Mouse (Mus musculus) spleen, postnatal 14 days (tissue): ENCODE data around the gene Kcnk18.
A peak's percentile ranks its signal among the peaks of the same experiment; 100 is the strongest.

ENCODE experiments used
- DNase-seq, 2 experiments: peaks; one replicate each; pipeline ENCODE4 v3.0.0; 2021 to 2022; ENCODE audit warnings: low spot score in 2 of 2

Kcnk18 gene

DNA sequence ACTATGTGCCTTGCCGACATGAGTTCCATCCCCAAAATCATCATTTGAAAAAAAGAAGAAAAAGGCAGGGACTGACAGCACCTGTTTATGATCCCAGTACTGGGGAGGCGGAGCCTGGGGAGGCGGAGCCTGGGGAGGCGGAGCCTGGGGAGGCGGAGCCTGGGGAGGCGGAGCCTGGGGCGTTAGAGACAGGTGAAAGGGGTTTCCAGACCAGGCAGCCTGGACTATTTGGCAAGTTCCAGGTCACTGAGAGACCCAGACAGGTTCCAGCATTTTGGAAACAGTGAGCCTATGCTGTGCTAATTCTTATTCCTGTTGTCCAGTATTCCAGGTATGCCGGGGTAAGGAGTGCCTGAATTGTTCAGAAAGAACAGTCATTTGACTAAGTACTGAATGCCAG, at the start of gene Kcnk18:
Gene Kcnk18, plus strand, starts transcription at position 224 of the 400 bp plus-strand sequence.
- DNase-seq = no peak

DNA sequence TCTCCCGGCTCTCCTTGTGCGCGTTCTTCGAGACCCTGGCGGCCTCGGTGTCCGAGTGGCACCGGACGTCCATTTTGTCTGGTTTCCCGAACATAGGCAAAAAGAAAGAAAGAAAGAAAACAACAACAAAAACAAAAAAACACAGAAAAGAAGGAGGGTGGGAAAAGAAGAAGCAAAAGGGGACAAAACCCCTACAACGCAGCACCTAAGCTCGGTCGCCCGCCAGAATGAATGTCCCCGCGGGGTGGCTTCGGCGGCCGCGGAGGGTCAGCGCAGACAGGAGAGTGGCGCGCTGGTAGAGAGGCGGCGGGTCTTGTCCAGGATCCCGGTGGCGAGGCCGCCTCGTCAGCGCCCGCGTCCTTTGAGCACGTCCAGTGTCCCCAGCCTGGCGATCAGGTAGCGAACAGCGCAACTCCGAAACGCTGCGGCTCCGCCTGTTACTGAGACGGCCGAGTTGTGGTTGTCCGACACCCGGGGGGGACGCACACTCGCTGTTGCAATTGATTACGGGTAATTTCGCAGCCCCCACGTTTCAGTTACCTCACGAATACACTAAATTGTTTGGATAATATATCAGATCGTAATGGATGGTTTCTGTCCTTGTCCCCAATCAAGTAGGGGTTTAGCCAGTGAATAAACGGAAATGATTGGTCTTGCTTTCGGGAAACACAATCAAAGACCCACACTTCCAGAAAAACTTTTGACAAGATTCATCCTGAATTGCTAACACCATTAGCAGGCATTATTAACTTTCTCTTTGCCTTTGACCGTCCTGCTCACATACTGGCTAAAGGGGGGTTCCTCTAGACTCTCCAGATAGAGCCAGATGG, 48.9 kb upstream of the Kcnk18 start, which contains the start of gene Vax1:
Gene Vax1, minus strand, starts transcription at position 121 of the 830 bp plus-strand sequence.
- DNase-seq = no peak

DNA sequence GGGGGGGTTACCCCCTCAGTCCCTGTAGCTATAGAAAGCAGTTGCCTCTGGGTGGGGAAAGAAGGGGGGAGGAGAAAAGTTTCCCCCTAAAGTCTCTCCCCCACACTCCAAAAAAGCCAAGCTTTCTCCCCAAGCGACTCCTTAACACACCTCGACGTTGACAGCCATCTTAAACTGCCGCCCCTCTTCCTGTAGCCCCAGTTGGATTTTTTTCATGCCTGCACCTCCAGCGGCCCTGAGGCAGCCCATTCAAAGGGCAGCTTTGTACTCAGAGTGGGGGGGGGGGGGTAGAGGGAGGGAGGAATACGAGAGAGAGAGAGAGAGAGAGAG, 48.3 kb upstream of the Kcnk18 start:
- DNase-seq = no peak

DNA sequence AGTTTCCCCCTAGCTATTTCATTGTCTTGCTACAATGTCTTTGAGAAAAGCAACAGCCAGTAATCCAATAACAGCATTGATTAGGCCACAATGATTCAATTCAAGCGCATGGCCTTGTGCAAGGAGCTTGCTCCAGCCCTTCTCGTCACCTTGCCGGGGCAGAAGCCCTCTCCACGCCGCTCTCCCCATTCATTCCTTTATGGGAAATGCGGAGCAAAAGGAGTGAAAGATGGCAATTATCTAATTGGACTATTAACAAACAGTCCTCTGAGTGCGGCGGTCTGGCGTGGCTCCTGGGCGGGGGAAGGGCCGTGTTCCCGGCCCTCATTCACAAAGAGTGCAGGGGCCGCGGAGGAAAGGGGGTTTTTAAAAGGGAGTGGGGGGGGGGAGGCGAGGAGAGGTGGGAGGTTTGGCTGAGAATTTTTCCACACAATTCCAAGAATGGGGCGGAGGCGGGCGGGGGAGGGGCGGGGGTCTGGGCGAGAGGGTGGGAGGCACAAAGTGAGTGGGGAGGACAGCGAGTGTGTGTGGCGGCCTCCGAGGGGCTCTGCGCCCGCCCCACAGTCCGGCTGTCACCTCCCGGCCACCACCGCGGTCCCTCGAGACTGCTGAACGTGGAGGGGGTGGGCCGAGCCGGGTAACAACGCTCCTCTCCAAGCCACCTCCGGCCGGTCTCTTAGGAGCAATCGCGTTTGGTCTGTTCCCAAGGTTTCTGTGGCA, 47.7 kb upstream of the Kcnk18 start:
- DNase-seq = no peak

DNA sequence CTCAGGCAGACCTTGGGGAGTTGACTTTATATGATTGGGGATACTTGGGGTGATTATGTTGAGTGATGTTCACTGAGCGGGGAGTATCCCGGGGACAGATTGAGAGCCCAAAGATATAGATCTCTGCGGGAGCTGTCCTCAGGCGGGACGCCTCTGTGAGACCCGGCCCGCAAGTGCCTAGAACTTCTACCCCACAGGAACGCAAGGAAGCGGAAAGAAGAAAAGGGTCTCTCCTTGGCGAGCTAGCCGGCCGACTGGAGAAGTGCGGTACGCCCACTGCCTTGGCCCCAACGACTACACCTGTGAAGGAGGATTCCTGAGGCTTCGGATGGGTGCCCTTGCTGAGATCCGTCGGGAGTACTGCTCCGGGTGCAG, 47.2 kb upstream of the Kcnk18 start:
- no peak for DNase-seq

DNA sequence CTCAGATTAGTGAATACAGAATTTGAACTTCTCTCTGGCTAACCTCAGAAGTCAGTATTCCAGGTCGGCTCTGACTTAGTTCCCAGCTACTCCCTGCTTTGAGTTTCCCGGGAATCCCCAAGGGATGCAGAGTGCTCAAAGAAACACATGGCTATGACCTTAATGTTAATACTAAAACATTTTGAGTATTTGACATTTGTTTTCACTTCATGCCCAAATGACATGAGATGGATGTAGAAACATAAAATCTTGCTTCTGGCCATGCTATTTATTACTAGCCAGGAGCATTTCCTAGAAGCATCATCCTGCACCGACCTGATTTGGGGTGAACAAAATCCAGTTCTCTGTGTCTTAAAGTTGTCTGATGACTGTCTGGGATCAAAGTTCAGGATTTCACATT, 46.2 kb upstream of the Kcnk18 start:
- DNase-seq = no peak

DNA sequence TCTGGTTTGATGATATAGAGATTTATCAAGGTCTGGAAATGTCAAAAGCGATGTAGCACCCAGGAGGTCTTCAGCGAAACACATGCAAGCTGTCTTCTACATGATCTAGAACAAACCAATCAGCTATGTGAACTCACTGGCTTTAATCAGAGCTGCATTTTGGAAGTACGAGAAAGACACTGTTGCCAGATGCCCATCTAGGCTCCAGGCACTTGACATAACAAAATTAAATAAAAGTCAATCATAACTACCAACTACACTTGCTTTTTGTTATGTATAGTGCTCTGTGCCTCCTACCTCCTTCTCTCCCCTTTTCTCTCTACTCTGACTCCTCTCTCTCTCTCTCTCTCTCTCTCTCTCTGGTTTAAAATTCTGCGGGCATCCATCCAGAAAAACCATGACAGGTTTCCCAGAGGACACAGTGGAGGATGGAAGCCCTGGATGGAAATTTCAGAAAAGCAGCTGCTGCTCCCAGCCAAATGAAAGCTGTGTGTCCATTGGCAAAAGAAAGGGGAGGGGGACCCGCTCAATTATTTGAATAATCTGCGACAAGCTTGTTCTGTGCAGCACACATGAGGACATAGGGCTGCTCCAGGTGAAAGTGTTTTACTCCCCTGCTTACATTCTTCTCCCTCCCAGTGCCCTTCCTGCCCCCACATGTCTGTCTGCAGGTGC, 45.5 kb upstream of the Kcnk18 start:
- DNase-seq = no peak

DNA sequence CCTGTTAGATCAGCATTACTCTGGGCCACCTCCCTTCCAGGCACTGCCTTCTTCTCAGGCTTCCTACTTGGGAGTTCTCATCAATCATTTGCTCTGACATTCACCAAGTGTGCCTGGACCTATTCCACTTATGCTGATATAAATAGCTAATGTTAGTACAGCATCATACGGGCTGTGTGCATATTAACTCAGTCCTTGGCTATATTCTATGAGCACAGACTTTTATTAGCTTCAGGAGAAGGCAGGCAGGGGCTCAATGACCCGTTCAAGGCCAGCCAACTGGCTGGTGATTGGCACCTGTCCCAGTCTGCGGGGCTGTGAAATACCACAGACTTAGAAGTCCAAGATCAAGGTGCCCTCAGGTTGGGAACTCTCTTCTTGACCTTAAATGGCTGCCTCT, 35.0 kb upstream of the Kcnk18 start:
- DNase-seq = no peak

DNA sequence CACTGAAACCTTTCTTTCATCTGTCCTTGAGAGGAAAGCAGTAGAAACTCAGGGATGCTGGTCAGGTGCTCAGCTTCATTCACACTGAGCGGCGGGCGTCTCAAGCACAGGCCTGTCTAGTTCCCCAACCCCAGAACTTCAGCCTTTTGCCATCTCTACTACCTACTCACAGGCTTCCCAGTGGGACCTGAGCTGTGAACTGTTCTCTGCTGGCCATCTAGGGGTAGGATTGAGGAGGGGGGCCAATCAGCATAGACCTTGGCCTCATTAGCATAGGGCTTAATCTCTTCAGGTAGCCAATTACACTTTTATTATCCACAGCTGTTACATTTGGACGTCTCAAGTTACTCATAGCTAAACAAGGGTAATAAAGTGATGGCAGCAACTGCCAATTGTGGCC, 30.0 kb upstream of the Kcnk18 start:
- DNase-seq = no peak

DNA sequence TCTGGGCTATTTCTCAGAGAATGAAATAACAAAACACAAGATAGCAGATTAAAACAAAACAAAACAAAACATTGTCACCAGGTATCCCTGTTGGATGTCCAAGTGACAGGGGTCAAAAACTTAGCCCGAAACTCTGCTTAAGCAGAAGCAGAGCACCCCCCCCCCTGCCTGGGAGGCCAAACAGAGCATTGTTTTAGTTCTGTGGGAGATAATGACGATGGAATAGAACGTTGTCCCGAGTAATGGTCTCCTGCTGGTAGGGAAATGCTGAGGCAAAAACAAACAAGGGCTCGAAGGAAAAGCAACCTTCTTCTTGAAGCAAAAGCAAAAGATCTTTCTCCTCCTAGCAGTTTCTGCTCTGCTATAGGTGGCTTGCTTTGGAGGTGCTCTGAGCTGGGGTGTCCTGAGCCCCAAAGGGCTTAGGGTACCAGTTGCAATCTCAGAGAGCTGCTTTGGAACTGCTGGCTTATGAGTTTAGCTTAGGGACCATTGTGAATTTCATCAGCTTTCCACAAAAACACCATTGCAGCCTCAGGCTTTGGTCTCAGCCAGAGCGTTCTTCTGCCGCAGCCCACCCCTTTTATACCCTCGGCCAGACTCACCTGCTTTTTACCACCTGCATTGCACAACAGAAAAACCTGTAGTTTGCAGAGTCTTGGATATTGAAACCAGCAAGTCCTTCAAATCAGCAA, 28.4 kb upstream of the Kcnk18 start:
- DNase-seq = no peak

DNA sequence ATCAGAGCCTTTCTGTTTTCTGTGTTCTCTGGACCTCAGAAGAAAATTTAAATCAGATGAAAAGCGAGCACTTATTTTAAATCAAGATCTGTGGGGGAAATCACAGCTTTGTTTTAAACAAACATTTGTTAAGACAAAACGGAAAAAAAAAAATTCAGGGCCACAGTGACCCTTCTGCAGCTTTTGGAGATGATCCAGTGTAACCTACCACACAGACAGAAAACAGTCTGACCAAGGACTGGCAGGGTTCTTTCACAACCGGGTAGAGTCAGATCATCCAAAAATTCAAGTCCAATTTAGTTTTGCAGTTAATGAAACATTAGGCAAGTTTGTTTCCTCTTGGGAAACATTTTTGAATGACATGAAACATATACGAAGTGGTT, 27.9 kb upstream of the Kcnk18 start:
- DNase-seq = no peak

DNA sequence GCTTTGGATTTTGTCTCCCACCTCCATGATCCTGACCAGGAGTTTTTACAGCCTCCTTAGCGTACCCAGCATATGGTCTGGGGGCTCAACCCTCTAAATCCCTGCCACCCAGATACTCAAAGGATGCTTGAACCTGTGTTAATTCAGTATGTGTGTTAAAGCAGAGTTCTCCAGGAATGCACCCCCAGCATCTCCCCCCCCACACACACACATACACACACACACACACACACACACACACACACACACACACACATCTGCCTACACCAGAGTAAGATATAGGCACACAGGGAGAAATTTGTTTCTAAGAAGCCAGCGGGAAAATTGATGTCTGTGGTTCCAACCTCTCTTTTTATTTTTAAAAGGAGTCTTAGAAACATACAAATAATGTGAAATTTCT, 26.5 kb upstream of the Kcnk18 start:
- no peak for DNase-seq

DNA sequence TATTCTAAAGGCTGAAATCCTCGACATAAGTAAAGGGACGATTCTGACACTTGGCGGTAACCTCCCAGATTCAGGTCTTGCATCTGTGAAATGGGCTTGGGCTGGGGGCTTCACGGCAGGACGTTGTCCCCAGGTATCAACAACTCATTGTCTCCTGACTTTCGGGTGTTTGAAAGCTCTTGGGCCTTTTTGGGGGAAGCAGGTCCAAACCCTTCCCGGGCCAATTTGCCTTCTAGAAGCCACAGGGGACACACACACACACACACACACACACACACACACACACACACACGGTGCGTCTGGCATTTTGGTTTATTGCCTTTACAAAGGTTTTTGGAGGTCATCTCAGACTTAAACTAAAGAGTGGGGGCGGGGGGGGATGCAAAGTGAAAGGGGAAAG, 25.6 kb upstream of the Kcnk18 start:
- DNase-seq = no peak

DNA sequence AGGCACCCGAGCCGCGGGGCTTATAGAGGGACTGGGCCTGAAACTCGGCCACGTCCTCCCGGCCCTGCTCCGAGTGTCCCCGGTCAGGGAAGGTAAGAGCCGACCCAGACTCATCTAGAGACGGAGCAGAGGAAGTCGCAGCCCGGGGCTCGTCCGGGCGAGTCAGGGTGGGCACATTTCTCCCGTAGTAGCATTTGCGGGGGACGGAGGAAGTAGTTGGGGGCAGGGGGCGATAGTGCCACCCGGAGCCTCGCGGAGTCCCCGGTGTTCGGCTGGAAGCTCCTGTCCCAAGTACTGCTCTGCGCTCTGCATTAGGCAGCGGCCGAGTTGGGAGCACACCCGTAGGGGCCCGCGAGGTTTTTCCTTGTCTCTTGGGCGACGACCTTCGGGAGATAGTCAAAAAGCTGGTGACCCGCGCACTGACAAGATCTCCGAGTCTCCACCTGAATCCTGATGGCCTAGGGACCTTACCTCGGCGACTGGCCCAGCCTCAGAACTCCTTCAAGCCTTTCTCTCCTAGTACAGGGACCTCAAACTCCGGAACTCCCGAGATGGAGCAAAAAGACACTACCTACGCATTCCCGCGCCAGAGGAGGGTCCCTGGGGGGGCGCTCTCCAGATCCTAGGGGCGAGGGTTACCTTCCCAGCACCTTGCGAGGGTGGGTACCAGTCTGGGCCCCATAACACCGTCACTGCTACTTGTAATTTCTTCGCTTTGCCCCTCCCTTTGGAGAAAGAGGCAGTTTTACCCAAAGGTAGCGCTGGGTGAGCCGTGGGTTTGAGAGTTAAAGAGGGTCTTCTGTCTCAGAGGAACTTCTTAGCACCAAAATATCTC, 24.8 kb upstream of the Kcnk18 start:
- DNase-seq = no peak

DNA sequence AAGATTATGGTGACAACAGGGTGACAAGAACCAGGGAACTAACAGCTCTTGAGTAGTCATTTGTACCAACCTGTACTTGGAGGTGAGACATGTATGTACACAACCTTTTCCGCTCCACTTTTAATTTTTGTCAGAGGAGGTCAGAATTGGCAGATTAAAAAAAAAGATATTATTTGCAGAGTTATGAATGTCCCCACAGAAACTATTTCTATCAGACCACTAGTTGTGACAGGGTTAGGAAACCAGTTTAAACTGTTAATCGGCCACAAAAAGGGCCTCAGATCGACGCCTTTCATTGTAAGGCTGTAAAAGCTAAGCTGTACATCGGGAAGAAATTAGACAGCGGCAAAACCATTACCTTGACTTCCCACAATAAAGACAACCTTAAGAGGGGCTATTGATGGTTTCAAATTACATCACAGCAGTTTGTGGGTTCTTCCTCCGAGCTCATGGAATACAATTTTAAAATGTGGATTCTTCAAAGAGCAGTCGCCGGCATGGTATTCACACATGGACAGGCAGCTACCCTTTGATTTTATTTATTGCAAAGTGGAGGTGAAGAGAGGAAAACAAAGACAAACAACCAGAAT, 23.7 kb upstream of the Kcnk18 start:
- no peak for DNase-seq

DNA sequence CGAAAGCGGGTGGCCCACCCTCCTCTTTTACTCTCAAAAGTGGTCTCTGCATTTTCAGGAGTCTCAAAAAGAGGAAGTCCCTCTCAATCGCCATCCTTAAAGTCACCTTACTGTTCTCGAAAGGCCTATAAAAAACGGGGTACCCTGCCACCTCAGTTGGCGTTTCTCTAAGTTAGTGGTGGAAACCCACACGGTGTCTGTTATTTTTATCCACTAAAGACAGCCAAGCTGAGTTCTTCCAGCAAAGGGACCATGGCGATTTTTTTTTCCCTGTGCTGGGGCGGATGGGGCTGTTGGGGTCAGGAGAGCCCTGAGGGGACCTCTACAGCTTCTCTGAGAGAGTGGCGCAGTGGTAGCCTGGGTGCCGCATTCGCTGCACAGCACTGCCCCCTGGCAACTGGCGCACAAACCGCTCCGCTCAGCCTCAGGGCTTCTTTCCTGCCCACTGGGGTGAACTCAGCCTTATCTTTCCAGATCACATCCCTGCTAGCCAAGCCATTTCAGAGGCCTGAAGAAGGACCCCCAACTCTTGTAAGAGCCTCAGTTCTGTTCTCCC, 22.8 kb upstream of the Kcnk18 start:
- no peak for DNase-seq

DNA sequence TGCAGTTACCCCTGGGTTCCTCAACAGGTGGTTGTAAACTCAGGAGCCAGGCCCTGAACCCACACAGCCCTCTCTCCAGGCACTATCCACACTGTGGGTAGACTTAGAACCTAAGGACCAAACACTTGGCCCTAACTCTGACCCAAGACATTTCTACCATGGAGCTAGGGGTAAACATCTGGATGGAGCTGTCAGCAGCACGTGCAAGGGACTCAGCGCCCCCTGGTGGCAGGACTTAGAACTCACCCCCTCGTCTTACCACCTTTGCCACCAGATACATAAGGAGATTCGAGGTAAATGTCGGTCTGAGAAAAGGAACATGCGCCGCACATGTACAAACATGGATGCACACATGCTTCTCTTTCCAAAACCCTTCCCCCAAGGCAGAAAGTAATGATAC, 20.9 kb upstream of the Kcnk18 start:
- DNase-seq = peak; percentile 24 to 44

DNA sequence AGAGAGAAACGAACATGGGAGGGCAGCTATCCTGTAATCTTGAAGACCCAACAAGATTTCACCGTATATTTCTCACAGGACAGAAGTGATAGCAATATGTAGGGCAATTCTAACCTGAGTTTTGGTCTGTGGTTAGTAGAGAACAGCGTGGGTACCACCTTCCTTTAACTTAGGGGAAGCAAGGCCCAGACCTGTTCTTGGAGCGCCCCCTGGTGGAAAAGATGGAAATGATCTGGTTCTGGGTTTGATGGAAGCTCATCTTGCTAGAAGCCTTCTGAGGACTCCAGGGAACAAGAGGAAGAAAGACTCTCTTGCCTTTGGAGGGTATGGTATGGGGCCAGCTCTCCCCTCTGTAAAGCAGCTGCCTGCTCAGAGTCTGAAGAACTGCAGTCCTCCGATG, 10.5 kb upstream of the Kcnk18 start:
- DNase-seq = peak in 1 of 2 experiments; percentile 44

DNA sequence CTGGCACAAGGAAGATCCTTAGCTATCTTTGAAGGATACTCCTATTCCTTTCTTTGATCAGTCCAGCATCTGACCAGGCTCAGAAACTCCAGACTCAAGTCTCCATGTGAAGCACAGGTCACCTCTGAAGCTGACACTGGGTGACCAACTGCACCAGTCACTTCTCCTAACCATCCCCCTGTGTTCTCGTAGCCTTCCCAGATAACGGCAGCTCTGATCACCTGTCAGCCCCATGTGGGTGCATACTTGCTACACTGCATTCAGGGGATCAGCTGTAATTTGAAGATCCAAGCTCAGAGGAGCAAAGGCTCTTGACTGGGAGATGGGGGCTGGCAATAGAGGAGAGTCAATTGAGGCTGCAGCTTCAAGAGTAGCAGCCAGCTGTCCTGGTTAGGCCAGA, 10.0 kb upstream of the Kcnk18 start:
- no peak for DNase-seq

DNA sequence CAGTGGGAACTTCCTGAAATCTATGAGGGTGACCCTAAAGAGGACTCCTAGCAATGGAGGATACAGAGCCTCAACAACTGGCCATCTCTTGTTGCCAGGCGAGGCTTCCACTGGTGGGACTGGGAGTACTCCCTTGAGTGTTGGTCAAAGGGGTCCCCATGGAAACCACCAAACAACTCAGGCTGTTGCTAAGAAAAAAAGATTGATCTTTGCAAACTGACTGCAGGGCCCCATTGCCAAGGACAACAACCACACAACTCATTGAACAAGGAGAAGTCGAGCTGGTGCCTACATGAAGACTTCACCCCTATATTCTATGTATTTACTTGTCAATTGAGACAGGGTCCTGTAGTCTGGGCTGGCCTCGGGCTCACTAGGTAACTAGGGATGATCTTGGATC, 2.1 kb upstream of the Kcnk18 start:
- DNase-seq = no peak

DNA sequence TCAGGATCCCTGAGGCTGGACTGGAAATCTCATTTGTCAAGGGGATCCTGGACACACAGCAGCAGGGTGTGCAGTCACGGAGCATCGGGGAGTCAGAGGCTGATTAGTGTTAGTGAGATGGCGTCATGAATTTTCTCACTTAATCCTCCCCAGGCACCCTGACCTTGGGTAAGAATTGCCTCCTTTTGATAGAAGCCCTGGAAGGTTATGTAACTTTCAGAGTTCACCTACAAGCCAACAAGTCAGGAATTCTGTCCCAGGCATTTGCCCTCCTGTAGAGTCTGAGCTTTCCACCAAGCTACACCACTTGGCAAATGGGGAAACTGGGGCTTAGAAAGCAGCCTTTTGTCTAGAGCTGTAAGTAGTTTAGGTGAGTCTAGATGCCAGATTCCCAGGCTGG, 2.1 kb downstream of the Kcnk18 start:
- no peak for DNase-seq
